Mouse (Mus musculus): Measurements from ENCODE around the gene Irf9. TPM values are rescaled to one million over a fixed set of nuclear protein-coding genes. Genes with fewer than 3 reads are reported as not detected.

The Irf9 gene
- polyA plus RNA-seq, 1 experiment from 2014 or later: 10.4 TPM

DNA sequence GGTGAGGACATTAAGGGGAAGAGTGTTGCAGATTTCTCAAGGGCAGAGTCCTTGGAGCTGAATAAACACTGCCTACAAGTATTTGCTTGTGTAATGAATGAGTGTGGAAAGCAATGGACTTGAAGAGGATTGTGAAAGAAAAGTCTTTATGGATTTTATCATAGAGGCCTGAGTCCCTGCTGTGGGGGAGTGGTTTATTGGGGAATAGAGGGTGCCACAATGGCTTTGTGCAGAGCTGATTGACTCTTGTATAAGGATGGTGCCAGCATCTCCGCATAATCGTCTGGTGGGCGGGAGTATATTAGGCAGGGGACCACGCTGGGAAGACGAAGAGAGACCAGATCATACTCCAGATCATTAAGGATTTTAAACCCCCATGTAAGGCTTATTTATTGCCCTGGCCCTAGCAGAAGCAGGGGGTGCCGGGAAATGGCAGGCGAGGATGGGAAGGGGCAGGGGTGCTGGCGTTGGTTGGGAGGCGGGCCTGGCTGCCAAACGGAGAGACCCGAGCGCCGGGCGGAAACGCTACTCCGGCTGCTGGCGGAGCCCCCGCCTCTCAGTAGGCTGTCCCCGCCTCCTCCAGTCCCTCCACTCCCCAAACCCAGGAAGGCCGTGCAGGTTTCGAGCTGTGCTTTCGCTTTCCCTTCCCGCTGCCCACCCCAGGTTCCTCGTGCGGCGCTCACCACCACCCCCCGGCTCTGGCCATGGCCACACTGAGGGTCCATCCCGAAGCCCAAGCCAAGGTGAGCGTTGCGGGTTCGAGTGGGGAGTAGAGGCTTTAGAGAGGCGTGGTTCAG is 25.3 kb upstream of the Irf9 start, which contains the start of gene Psme1:
Gene Psme1, plus strand, starts transcription at position 253 of the 797 bp plus-strand sequence.
- H3K27me3 ChIP-seq (ENCODE audit: control insufficient read depth, insufficient read depth, low read depth, low read length): no peaks in the 10 kb centered on the region
- peak within 1 kb of the TSS; percentile 90 for H3K27ac ChIP-seq (ENCODE audit: low read length)
- H3K9ac ChIP-seq (ENCODE audit: low read depth, low read length): peak within 1 kb of the TSS; percentile 73
- H3K4me2 ChIP-seq (ENCODE audit: low read length): peak within 1 kb of the TSS; percentile 76
- no peaks in the 10 kb centered on the region for H3K9me3 ChIP-seq (replicated peaks; ENCODE audit: control insufficient read depth, low read length, poor library complexity, severe bottlenecking)
- 0% methylated on average over 32 of the region's 32 CpGs for WGBS
- peak within 1 kb of the TSS; percentile 49 for H3K4me3 ChIP-seq (ENCODE audit: low read depth, low read length)
- H3K4me1 ChIP-seq (ENCODE audit: control insufficient read depth, insufficient read depth, low read length): peaks cover 9% of the 10 kb centered on the region
- peak; percentile 94 for ATAC-seq
- H3K36me3 ChIP-seq (ENCODE audit: control insufficient read depth, insufficient read depth, low read length): no peaks in the 10 kb centered on the region

DNA sequence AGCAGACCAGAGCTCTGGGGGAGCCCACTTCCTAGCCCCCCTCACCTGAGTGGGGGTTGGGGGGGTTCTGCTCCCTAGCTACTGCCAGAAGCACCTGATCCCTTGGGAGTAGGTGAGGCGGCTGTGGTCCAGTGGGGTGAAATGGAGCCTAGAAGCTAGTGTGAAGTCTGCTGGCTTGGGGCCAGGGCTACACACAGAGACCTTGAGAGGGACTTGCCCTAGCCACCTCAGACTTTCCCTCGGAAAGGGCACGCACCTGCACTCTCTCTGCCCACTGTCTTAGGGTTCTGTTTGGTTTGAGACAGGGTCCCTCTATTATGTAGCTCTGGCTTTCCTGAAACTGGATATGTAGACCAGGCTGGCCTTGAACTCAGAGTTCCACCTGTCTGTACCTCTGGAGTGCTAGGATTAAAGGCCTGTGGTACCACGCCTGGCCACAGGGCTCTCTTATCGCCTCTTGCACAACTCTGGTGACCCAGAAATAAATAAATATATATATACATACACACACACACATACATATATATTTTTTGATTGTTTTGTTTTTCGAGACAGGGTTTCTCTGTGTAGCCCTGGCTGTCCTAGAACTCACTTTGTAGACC is 24.6 kb upstream of the Irf9 start:
- Histone ChIP-seq H3K4me2 (ENCODE audit: low read length) (peak overlapping the region; percentile 76), H3K9ac (ENCODE audit: low read depth, low read length) (peak overlapping the region; percentile 73), H3K4me3 (ENCODE audit: low read depth, low read length) (peak overlapping the region; percentile 49), H3K27me3 (ENCODE audit: control insufficient read depth, insufficient read depth, low read depth, low read length) (no peaks in the 10 kb centered on the region), H3K36me3 (ENCODE audit: control insufficient read depth, insufficient read depth, low read length) (no peaks in the 10 kb centered on the region), H3K27ac (ENCODE audit: low read length) (peak overlapping the region; percentile 90), H3K4me1 (ENCODE audit: control insufficient read depth, insufficient read depth, low read length) (peaks cover 11% of the 10 kb centered on the region), H3K9me3 (replicated peaks; ENCODE audit: control insufficient read depth, low read length, poor library complexity, severe bottlenecking) (no peaks in the 10 kb centered on the region)
- 32% methylated on average over 6 of the region's 6 CpGs for WGBS
- ATAC-seq: peak; percentile 44

DNA sequence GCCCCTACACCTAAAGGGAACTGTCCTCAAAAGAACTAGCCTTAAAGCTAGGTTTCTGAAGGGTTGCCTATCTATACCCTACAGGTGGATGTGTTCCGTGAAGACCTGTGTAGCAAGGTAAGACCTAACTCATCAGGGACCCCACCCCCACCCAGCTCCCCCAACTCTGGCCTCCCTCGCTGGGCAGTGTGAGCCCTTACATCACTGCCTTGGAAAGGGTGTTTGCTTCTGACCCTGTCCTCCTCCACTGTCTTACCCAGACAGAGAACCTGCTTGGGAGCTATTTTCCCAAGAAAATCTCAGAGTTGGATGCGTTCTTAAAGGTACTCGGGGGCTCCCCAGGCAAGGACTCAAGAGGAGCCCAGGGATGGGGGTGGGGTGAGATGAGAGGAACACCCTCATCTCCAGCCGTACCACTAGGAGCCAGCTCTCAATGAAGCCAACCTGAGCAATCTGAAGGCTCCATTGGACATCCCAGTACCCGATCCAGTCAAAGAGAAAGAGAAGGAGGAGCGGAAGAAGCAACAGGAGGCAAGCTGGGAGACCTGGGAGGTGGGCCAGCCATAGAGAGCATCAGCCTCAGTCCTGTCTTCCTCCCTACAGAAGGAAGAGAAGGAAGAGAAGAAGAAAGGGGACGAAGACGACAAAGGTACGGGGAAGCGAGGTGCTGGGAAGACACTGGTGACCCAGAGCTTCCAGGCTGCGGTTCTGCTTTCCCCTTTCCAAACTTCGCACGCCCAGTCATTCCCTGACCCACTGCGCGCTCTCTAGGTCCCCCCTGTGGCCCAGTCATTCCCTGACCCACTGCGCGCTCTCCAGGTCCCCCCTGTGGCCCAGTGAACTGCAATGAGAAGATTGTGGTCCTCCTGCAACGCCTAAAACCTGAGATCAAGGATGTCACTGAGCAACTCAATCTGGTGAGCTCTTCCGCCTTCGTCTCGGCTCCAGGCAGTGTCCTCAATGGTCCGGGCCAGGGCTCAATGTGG is 23.6 kb upstream of the Irf9 start:
- Histone ChIP-seq H3K27me3 (ENCODE audit: control insufficient read depth, insufficient read depth, low read depth, low read length) (no peaks in the 10 kb centered on the region), H3K4me2 (ENCODE audit: low read length) (no peak overlapping the region), H3K4me1 (ENCODE audit: control insufficient read depth, insufficient read depth, low read length) (peaks cover 15% of the 10 kb centered on the region), H3K27ac (ENCODE audit: low read length) (no peak overlapping the region), H3K4me3 (ENCODE audit: low read depth, low read length) (no peak overlapping the region), H3K36me3 (ENCODE audit: control insufficient read depth, insufficient read depth, low read length) (no peaks in the 10 kb centered on the region), H3K9ac (ENCODE audit: low read depth, low read length) (no peak overlapping the region), H3K9me3 (replicated peaks; ENCODE audit: control insufficient read depth, low read length, poor library complexity, severe bottlenecking) (no peaks in the 10 kb centered on the region)
- ATAC-seq: no peak
- WGBS: 85% methylated on average over 23 of the region's 23 CpGs

DNA sequence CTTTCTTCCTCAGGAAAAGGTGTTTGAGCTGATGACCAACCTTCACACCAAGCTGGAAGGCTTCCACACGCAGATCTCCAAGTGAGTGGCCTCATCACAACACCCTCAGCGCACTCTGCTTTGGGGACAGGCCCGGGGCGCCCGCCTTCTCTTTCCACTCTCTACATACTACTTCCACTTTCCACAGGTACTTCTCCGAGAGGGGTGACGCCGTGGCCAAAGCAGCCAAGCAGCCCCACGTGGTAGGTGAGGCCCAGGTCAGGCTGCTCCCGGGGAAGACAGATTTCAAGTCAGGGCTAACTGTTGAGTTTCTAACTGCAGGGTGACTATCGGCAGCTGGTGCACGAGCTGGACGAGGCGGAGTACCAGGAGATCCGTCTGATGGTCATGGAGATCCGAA is 22.6 kb upstream of the Irf9 start:
- Histone ChIP-seq H3K4me1 (ENCODE audit: control insufficient read depth, insufficient read depth, low read length) (peaks cover 18% of the 10 kb centered on the region), H3K36me3 (ENCODE audit: control insufficient read depth, insufficient read depth, low read length) (no peaks in the 10 kb centered on the region), H3K4me3 (ENCODE audit: low read depth, low read length) (no peak overlapping the region), H3K9ac (ENCODE audit: low read depth, low read length) (no peak overlapping the region), H3K9me3 (replicated peaks; ENCODE audit: control insufficient read depth, low read length, poor library complexity, severe bottlenecking) (no peaks in the 10 kb centered on the region), H3K27me3 (ENCODE audit: control insufficient read depth, insufficient read depth, low read depth, low read length) (no peaks in the 10 kb centered on the region), H3K27ac (ENCODE audit: low read length) (no peak overlapping the region), H3K4me2 (ENCODE audit: low read length) (no peak overlapping the region)
- 96% methylated on average over 16 of the region's 16 CpGs for WGBS
- ATAC-seq: no peak

DNA sequence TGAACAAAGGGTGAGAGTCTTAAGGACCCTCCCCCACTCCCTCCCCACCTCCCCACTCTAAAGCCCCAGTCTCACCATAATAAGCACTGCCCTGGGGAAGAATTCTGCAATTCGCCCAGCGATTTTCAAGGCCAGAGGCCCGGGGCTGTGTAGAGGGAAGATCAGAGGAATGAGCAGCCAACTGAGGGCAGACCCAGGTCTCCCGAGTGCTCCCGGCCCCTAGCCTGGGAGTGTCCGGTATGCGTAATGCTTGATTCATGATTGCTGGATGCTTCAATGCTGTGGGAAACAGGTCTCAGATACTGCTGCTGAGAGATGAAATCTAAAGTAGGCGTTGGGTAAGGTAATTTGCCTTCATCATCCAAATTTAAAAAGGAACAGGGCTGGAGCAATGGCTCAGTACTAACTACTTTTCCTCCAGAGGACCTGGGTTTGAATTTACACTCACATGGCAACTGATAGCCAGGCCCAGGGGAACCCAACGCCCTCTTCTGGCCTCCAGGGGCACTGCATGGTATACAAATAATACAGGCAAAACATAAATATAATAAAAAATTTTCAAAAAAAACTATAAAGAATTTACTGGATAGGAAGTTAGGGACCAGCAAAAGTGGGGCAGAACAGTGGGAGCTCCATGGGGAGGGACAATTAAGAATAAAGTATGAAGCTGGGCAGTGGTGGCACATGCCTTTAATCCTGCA is 21.2 kb upstream of the Irf9 start:
- no peaks in the 10 kb centered on the region for H3K9me3 ChIP-seq (replicated peaks; ENCODE audit: control insufficient read depth, low read length, poor library complexity, severe bottlenecking)
- peaks cover 2% of the 10 kb centered on the region; the same call in 1 of the 2 replicates for H3K36me3 ChIP-seq (ENCODE audit: control insufficient read depth, insufficient read depth, low read length)
- no peak overlapping the region for H3K4me2 ChIP-seq (ENCODE audit: low read length)
- no peak overlapping the region for H3K4me3 ChIP-seq (ENCODE audit: low read depth, low read length)
- WGBS: 79% methylated on average over 9 of the region's 9 CpGs
- peaks cover 18% of the 10 kb centered on the region for H3K4me1 ChIP-seq (ENCODE audit: control insufficient read depth, insufficient read depth, low read length)
- ATAC-seq: no peak
- no peak overlapping the region for H3K27ac ChIP-seq (ENCODE audit: low read length)
- H3K27me3 ChIP-seq (ENCODE audit: control insufficient read depth, insufficient read depth, low read depth, low read length): no peaks in the 10 kb centered on the region
- no peak overlapping the region for H3K9ac ChIP-seq (ENCODE audit: low read depth, low read length)

DNA sequence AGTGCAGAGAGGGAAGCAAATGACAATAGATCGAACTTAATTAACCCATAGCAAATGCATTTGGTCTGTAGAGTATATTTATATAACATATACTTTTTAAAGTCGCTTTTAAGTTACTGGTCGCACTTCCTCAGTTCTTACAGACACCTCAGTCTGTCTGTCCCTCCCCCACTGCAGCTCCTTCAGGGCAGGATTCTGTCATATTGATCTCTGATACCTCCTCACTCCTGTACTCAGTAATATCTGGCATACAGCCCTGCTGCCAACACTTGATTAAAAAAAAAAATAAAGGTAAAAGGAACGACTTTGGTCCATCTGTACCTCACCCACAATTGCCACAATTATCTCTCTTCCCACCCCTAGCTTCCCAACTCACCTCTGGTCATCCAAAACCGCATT is 19.1 kb upstream of the Irf9 start:
- ATAC-seq: no peak
- Histone ChIP-seq H3K4me1 (ENCODE audit: control insufficient read depth, insufficient read depth, low read length) (peaks cover 9% of the 10 kb centered on the region), H3K4me2 (ENCODE audit: low read length) (peak overlapping the region; percentile 78), H3K36me3 (ENCODE audit: control insufficient read depth, insufficient read depth, low read length) (peaks cover 4% of the 10 kb centered on the region; the same call in 1 of the 2 replicates), H3K27ac (ENCODE audit: low read length) (peak overlapping the region; percentile 71; the same call in 1 of the 2 replicates), H3K9me3 (replicated peaks; ENCODE audit: control insufficient read depth, low read length, poor library complexity, severe bottlenecking) (no peaks in the 10 kb centered on the region), H3K9ac (ENCODE audit: low read depth, low read length) (peak overlapping the region; percentile 84), H3K27me3 (ENCODE audit: control insufficient read depth, insufficient read depth, low read depth, low read length) (no peaks in the 10 kb centered on the region), H3K4me3 (ENCODE audit: low read depth, low read length) (peak overlapping the region; percentile 58)
- WGBS: 38% methylated on average over 5 of the region's 5 CpGs

DNA sequence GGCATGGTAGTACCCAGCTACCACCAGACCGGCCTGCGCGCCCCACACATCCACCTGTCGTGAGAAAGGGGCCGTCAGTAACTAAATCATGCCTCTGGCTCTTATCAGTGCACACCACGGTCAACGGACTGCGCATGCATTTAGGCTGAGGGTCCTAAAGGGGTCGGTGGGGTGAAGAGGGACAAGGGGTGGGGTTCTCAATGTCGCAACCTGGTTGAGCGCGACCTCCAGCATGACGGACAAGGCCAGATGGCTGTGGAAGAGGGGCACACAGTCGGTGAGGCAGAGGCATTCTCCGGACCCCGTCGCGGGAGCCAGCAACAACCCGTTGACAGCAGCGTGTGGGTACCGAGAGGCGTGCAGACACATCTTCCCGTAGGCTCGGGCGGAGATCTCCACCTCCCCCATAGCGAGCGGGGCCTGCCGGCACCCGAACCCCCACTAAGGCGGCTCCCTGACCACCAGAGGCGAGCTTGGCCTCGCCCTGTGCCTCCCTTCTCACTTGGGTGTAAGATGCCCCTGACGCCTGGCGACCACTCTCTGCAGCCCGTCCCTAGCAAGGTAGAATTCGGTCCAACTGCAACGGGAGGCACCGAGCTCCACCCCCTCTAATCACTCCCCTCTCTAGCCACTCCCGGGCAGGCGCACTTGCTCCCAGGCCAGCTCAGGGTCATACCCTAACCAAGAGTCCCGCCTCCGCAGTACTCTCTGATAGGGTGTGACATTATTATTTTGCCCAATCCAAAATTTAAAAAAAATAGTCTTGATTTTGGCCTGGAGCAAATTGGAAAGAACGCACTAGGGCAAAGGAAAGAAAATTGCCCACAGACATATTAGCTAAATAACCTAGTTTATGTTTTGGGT is 18.4 kb upstream of the Irf9 start, which contains the start of gene Emc9:
Gene Emc9, minus strand, starts transcription at position 601 of the 864 bp plus-strand sequence.
- peaks cover 4% of the 10 kb centered on the region; the same call in 1 of the 2 replicates for H3K36me3 ChIP-seq (ENCODE audit: control insufficient read depth, insufficient read depth, low read length)
- no peaks in the 10 kb centered on the region for H3K27me3 ChIP-seq (ENCODE audit: control insufficient read depth, insufficient read depth, low read depth, low read length)
- peak within 1 kb of the TSS; percentile 71 for H3K27ac ChIP-seq (ENCODE audit: low read length)
- ATAC-seq: peak; percentile 82
- H3K9me3 ChIP-seq (replicated peaks; ENCODE audit: control insufficient read depth, low read length, poor library complexity, severe bottlenecking): no peaks in the 10 kb centered on the region
- H3K4me2 ChIP-seq (ENCODE audit: low read length): peak within 1 kb of the TSS; percentile 78
- peaks cover 10% of the 10 kb centered on the region for H3K4me1 ChIP-seq (ENCODE audit: control insufficient read depth, insufficient read depth, low read length)
- WGBS: 3% methylated on average over 43 of the region's 43 CpGs
- peak within 1 kb of the TSS; percentile 58 for H3K4me3 ChIP-seq (ENCODE audit: low read depth, low read length)
- peak within 1 kb of the TSS; percentile 84 for H3K9ac ChIP-seq (ENCODE audit: low read depth, low read length)

All from midbrain, embryonic 16.5 days (tissue).